Mouse (Mus musculus): ENCODE measurements around the gene Tor3a.

GRCm38 (mm10) chr1:156644780-156645523 lies 29.2 kb downstream of the Tor3a start:
- no peak for TF ChIP-seq ZC3H11A (IDR thresholded peaks at IDR 0.05; ENCODE audit: low read depth, low read length)
- no peak for TF ChIP-seq TAL1 (IDR thresholded peaks at IDR 0.05; ENCODE audit: low read length)
- TF ChIP-seq EP300 (IDR thresholded peaks at IDR 0.05; ENCODE audit: low read depth in 1 of 2, low read length in 2 of 2), result no peak
- TF ChIP-seq CTCF (IDR thresholded peaks at IDR 0.05 in 2 of 3, conservative IDR thresholded peaks at IDR 0.05 in 1 of 3; ENCODE audit: control insufficient read depth in 1 of 3, insufficient read depth in 1 of 3, low read depth in 2 of 3, low read length in 3 of 3, poor library complexity in 1 of 3, severe bottlenecking in 1 of 3), result no peak
